Mouse (Mus musculus): ENCODE measurements around the gene Rcor2.

The Rcor2 gene

DNA sequence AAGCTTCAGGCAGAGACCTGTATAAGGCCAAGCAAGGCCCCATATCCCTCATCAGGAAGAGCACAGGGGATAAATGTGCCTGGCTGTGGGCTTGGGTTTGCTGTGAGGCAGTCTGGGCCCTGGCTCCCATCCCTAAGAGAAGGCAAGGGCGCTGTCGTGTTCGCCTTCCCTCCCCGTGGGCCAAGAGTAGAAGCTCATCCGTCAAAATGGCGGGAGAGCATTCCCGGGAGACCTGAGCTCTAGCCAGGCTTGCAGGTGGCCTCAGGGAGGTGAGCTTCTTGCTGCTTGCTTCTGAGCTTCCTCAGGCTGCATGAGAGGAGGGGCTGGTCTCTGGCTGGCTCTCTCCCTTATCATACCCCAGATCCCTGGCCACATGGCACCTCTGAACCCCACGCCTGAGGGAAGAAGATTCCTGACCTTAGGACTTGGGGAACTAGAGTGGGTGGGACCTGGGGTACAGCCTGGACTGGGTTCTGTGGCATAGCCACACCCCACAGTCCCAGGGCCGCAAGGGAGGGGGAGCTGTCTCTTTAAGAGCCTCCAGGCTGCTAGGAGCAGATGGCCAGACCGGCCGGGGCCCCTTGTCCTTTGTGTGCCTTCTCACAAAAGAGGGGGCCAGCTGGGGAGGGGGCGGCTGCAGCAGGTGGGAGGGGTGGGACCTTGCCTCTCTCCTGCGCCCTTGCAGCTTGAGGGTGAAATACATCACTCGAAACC lies 1.5 kb upstream of the Rcor2 start:
- no peak for DNase-seq (ENCODE audit: low spot score)

DNA sequence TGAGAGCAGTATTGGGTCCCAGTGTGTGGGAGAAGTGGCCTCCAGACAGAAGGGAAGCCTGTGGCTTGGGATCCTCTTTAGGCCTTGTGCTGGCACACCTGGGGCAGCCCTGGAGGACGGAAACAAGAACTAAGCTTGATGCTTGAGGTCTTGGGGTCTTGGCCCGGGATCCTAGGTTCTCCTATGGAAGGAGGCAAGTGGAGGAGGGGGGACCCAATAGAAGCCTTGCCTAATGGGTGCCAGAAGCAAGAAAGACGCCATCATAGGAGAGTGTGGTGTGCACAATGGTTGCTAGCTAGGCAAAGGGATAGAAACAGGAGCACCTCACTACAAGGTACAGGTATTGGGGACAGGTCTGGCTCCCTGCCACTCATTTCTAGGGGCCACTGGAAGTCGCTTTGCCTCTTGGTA lies 699 bp upstream of the Rcor2 start:
- no peak for DNase-seq (ENCODE audit: low spot score)

DNA sequence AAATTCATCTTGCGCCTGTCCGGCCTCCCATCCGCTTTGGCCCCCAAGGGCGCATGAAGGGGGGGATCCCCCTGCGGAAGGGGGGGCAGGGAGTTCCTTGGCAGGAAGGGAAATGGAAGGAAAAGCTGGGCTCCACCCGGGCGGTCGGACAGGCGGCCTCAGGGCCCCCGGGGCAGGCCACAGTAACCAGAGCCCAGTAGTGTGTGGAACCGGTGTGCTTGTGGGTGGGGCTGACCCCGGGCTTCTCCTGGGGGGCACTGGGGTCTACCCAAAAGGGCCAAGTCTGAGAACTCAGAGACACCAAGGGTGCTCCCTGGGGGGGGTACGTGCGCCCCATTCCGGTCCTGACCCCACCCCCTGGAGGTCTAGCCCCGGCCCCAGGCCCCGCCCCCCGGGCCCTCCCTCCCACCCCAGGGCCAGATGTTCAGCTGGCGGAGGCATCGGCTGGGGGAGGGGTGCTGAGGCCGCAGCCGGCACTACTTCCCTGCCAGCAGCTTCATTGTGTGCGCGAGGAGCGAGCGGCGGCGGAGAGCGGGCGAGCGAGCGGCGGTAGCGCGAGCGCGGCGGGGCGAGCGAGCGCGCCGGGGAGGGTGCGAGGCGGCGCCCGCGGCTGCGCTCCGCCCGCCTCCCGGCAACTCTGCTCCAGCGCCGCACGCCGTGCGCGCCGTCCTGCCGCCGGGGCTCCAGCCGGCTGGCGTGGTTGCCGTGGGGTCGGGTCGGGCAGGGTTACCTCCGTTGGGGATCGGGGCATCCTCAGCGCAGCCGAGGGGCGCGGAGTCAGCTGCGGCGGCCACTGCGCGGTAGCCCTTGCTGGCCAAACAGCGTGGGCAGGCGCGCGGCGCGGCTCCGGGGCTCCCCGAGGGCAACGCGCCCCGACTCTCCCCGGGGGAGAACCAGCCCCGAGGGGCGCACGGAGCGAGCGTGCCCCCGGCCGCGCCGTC lies 926 bp downstream of the Rcor2 start:
- DNase-seq (ENCODE audit: low spot score), result no peak

DNA sequence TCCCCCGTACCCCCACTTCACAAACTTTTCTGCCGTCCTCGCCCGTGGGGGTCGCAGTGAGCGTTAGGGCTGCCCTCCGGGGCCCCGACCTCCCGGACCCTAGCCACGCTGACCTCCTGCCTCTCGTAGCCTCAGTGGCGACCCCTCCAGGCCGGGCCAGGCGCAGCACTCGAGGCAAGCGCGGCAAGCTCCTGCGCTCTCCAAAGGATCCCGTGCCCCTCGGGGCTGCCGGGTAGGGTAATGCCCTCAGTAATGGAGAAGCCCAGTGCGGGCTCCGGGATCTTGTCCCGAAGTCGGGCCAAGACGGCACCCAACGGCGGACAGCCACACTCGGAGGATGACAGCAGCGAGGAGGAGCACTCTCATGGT lies 1.6 kb downstream of the Rcor2 start:
- DNase-seq (ENCODE audit: low spot score), result no peak

DNA sequence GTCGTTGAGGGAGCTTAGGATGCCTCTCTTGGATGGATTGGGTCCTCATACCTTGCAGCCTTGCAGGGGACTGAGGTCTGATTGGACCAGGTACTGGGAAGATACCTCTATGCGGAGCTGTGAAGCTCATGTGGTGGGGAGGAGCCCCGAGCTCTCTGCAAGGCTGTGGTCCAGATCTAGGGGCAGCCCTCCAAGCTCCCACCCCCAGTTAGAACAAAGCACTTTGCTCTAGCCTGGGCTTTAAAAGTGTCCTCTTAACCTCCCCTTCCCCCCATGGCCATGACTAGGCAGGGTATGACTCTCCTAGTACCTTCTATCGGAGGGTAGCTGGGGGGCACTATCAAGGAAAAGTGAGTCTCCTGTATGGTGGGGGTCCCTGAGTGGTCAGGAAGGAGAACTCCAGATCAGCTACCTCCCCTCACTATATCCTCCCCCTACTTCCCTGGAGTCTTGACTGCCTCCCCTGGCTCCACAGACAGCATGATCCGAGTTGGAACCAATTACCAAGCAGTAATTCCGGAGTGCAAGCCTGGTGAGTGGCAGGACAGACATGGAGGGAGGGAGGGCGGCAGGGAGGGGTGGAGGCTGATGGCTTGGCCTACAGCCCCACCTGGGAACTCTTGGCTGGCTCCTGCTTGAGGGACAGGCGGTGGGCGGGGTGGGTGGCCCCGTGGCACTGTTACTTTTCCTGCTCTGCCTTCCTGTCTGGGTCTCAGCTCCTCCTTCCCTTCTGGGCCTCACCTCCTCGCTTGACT lies 2.3 kb downstream of the Rcor2 start:
- DNase-seq (ENCODE audit: low spot score), result no peak

DNA sequence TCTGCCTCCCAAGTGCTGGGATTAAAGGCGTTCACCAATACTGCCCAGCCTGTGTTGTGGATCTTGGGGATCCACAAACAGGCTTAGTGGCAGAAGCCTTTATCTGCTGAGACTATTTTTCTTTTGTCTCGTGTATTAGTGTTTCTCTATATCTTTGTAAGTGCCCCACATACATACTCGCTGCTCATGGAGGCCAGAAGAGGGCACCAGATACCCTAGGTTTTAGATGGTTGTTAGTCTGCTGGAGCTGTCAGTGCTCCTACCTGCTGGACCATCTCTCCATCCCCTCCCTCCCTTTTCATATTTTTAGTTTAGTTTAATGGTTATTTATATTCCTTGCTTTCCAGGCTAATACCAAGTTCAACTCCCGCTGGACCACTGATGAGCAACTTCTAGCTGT lies 6.4 kb downstream of the Rcor2 start:
- no peak for DNase-seq (ENCODE audit: low spot score)

DNA sequence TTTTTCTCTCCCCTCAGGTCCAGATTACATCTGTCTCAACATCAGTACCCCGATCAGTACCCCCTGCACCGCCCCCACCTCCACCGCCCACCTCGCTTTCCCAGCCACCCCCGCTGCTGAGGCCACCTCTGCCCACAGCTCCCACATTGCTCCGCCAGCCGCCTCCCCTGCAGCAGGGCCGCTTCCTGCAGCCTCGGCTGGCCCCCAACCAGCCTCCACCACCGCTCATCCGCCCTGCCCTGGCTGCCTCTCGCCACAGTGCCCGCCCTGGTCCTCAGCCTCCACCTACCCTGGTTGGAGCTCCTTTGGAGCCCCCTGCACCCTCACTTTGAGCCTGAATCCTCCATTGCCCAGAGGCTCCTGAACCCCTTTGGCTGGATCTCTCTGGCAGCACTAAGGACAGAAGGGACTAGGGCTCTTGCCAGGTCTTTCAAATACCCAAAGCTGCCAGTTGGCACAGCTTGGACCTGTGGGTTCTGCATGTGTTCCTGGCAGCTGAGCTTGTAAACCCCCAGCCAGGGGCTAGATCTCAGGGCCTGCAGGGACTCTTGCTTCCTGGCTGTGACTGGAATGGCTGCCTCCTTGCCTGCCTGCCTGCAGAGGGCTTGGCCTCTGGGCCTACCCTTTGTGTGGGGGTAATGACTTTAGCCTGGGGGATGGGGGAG lies 7.3 kb downstream of the Rcor2 start:
- no peak for DNase-seq (ENCODE audit: low spot score)

DNA sequence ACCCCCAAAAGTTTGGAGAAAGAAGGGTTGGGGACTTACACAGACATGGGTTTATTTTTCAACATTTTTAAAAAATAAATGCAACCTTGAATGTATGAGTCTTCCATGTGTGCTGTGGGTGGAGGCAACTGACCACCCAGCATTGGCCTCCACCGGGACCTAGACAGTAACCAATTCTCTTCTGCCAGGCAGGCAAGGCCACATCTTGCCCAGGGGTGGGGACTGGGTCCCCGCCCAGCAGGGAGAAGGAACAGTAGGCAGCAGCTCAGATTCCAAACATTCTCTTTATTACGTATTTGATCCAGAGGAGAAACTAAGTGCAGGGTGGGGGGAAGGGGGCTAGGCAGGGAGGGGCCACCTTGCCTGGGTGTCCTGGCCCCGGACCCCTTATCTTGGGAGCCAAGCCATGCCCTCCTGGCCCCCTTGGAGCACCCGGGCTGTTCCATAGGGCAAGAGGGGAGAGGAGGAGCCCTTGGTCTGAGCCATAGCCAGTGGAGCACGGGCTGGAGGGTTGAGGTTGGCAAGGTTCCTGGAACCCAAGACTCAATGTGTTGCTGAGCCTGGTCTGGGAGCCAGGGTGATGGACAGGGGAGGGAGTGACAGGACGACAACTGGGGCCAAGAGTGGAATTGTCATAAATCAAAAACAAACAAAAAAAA lies 8.1 kb downstream of the Rcor2 start:
- no peak for DNase-seq (ENCODE audit: low spot score)

DNA sequence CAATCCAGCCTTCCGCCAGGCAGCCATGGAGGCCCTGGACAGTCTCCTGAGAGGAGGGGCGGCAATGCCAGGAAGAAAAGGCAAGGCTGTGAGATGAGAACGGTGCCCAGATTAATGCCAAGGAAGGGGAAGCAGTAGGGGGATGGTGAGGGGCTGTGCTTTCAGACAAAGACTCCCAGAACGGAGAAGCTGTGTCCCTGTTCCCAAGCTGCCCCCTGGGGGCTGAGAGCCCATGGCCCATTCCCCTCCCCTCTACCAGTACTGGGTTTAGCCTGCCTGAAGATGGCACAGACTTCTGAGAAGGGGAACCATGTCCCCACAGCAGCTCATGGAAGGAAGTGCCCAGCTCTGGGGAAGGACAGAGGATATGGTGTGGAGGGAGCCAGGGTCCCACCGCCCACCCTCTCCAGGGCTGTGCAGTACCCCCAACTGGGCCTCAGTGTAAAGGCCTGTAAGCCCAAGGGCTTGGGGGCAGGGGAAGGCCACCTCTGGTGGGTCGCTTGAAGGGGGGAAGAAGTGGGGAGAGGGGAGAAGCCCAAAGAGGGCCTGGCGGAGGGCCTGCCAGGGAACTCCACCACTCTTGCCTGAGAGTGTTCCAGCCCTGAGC lies 9.0 kb downstream of the Rcor2 start:
- DNase-seq (ENCODE audit: low spot score), result no peak

DNA sequence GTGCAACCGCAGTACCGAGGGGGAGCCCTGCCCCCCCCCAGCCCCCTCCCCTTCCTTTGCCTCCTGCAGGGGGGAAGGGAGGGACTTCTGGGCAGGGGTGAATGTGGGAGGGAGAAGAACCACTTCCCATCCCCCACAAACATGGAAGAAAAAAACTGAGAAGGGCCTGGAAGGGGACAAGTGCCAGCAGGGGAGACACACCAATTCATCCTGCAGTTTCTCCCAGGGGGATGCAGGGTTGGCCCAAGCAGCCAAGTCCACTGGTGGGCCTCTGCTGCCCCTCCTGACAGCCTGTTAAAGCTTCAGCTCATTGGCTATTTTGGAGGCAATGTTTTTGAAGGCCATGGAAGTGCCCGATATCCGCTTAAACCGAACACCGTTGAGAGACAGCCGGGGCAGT lies 9.7 kb downstream of the Rcor2 start:
- no peak for DNase-seq (ENCODE audit: low spot score)

DNA sequence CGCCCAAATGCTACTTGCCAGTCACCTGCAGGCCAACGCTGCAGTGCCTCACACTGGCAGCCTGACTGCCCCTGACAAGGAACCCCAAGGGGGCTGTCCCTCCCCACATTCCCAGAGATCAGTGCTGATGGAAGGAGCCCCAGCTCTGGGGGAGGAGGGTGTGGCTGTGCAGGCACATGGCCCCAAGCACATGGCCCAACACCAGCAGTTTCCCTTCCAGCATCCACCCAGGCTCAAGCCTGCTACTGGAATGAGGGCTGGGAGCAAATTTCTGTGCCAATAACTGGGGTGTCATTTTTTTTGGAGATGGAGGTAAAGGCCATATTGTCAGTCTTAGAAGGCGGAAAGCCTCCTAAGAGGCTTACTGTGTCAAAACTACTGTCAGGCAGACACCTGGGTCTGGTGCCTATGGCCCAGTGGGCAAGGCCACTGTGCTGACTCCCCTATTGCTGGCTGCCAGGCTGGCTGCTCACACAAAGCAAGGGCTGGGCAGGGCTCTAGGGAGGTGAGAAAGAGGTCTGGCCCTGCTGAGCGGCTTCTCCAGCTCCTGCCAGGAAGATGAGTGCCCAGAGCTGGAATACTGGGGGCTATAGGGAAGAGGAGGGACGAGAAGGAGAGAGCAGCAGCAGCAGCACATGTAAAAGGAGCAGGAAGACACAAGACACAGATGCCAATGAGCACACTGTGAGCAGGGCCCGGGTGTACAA lies 11.2 kb downstream of the Rcor2 start:
- no peak for DNase-seq (ENCODE audit: low spot score)

DNA sequence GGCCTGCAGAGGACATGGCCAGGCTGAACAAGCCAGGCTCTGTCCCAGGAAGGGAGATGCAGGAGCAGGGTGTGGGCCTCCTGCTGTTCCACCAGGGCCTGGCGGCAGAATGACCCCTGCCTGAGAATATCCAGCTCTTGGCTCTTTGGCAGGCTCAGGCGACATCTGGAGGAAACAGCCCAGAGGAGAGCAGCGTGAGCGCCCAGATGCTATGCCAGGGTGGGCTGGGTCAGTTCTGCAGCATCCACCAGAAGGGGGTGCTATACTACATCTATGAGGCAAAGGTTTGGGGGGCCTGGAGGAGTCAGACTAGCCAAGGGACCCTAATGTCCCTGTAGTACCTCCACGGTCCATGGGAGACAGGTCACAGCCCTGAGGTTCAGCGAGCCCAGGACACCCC lies 12.0 kb downstream of the Rcor2 start:
- no peak for DNase-seq (ENCODE audit: low spot score)

DNA sequence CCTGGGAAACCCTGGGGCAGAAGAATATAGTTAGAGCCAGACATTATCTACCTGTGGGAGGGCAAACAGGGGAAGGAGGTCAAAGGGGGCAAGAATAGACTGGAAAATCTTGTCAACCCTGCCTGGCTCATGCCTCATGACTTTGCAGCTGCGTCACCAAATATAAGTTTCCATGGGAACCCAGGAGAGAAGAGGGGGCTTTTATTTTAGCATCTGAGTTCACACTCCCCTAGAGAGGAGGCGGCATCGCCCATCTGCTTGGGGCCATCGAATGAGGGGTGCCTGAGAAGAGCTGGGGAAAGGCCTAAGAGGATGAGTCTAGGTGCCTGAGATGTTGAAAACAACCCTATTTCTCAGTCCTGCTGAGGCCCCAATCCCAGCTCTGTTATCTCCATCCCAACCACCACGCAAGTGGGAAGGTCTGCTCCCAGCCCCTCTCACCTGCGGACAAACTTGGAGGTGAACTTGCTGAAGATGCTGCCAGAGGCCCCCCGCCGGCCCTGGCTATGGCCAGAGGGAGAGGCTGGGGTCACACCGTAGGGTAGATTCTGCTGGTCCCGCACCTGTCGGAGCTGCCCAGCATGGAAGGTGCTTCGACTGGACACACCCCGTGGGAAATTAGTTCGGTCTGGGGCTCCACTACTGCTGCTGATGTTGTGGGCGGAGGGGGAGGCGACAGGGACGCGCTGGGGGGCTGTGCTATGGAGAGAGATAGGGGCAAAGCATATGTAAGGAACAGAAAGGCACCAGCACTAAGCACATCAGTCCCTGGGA lies 13.6 kb downstream of the Rcor2 start:
- peak; percentile 67 for DNase-seq (ENCODE audit: low spot score)

DNA sequence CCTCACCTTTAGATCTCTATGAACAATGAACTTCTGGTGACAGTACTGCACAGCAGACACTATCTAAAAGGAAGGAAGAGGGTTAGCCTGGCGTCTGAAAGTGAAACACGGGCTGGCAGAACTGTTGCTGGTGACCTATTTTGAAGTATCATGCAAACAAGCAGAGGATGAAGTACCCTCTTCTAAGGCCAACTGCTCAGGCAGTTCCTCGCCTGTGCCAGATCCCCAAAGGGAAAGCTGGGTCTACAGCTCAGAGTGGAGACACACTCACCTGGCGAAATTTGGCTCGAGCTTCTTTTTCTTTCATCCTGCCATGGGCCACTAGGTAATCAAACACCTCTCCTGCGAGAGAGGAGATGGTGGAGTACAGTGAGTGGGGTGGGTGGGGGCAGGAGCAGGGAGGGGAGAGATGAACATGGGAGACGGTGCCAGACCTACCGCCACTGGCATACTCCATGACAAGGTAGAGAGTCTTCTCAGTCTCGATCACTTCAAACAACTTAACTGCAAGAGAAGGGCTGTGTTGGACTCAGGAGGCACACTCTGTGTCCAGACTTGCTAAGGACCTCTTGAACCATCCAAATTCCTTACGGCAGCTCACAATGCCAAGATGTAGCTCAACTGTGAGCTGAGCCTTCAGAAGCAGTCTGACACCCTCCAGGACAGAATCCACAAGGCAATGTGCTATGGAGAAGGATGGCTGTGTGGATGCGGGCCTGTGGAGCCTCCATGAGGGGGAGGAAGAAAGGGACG lies 19.6 kb downstream of the Rcor2 start:
- DNase-seq (ENCODE audit: low spot score), result no peak

DNA sequence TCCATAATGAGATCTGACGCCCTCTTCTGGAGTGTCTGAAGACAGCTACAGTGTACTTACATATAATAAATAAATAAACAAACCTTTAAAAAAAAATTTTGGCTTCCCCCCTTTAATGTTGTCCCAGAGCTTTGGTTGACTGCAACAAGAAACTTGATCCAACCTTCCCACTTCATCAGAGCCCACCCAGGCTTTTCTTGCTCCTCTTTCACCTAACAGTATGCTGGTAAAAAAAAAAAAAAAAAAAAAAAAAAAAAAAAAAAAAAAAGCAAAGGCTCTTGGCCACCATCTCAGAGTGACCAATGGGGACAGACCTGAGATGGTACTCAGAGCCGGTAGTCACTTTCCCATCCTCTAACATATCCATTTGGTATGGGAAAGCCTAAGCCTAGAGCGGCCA lies 21.2 kb downstream of the Rcor2 start:
- no peak for DNase-seq (ENCODE audit: low spot score)

DNA sequence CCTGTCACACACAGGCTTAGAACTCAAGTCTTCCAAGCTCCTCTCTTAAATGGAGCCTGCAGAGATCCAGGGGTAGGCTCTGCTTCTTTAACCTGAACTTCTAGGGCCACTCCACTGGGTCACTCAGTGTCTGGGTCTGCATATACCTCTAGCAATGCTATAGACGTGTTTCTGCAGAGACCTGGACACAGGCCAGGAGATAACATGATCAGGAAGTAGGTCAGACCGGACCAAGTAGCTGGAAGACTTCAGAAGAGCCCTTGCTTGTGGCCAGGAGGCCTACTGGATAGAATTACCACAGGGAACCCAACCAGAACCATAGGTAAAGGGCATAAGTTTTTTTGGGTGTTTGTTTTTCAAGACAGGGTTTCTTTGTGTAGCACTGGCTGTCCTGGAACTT lies 22.6 kb downstream of the Rcor2 start:
- no peak for DNase-seq (ENCODE audit: low spot score)

DNA sequence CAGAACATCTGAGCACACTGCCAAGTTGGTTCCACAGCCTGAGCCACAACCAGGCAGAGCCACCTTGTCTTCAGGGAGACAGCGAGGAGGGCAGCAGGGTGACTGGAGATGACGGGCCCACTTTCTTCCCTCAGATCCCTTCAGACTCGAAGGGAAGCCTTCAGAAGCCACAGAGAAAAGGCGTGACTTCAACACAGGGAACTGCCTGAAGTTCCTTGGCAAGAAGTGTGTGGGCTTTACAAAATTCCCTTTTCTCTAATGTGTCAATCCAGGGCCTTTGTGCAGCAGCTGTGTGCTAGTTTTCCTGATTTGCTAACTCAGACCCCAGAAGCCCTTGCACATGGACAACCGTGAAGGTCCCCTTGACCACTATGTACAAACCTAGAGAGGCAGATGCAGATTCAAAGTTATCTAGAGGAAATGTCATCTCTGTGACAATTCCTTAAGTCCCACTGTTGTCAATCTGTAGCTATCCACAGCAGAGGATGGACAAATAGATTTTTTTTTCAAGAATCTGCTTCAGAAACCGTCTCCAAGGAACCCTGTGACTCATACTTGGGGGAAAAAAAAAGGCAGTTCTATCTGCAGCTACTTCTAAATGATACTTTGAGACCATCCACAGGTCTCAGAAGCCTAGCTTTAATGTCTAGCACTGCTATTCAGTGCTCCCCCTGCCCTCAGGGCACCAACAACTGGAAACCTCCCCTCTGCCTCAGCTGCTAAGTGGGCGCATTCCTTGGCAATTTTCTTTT lies 25.0 kb downstream of the Rcor2 start:
- no peak for DNase-seq (ENCODE audit: low spot score)

Measured in left cerebral cortex, adult 11 months (tissue).